Mouse (Mus musculus) bone marrow macrophage, adult 2 months (primary cell): ENCODE results near the gene Ccdc170. TPM values are rescaled to one million over a fixed set of nuclear protein-coding genes. Genes with fewer than 3 reads are reported as not detected.

Experiments
- H3K27ac ChIP-seq: 2 replicates; pipeline ENCODE4 v1.5.1; 2012; ENCODE audit warnings: low read depth, low read length; ENCODE audit not compliant: insufficient read depth
- H3K4me1 ChIP-seq: 2 replicates; pipeline ENCODE4 v1.6.1; 2012; ENCODE audit warnings: low read length; ENCODE audit not compliant: control insufficient read depth, insufficient read depth
- H3K4me3 ChIP-seq: 2 replicates; pipeline ENCODE4 v1.5.1; 2012; ENCODE audit warnings: mild to moderate bottlenecking, low read length, moderate library complexity; ENCODE audit not compliant: insufficient read depth
- CTCF ChIP-seq: IDR thresholded peaks from 2 replicates; pipeline ENCODE4 v1.5.1; 2012; ENCODE audit warnings: low read depth, mild to moderate bottlenecking, low read length, moderate library complexity
- POLR2A ChIP-seq: IDR thresholded peaks from 2 replicates; pipeline ENCODE4 v1.6.1; 2012; ENCODE audit warnings: mild to moderate bottlenecking, low read depth, low read length, borderline replicate concordance
- polyA plus RNA-seq: library from polyadenylated mRNA; stranded (reverse); fragments of >200 nt; gene quantifications from 2 replicates; pipeline ENCODE4 v1.2.4, GENCODE M21; 2012; ENCODE audit not compliant: missing spikeins, insufficient read depth, insufficient read length

The Ccdc170 gene
- polyA plus RNA-seq, 1 experiment: not detected

DNA sequence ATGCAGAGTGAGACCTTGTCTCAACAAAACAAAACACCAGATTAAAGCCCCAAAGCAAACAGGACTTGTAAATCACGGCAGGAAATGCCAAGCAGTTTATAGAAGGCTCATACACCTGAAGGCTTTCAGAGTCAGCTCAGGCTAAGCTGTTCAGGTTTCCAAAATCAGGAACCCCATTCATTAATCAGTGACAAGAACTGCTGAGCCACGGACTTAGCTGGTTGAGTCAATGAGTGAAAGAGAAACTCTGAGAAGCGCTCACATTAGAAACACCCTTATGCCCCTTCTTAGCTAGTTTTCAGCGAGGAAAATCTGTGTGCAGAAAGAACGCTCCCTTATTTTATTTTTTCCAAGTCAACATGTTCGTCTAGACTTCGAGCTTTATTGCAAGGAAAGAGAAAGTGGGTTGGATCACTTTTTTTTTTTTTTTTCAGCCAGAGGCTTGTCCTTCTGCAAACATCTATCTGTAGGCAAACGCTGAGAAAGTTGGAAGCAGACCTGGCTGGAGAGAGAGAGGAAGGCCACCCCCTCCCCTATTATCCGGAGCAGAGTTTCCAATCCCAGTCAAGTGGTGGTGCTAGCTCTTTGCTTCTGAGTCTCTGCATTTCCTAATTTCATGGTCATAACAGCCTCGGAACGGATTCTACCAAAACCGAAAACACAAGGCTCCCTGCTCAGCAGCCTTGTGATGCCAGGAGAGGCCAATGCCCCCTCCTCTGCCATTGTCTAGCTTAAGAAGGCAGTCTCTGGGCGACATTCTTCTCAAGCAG is 129.3 kb downstream of the Ccdc170 start, which contains the start of gene Esr1:
Gene Esr1, plus strand, starts transcription at position 208 of the 770 bp plus-strand sequence.
- Histone ChIP-seq H3K4me3 (peak within 1 kb of the TSS; percentile 65), H3K27ac (peak within 1 kb of the TSS; percentile 61), H3K4me1 (peaks cover 6% of the 10 kb centered on the region)
- no peak for TF ChIP-seq CTCF
- no peak for TF ChIP-seq POLR2A

Other genes starting within 250 kb of the Ccdc170 start
- gene Akap12, start 216.1 kb upstream of the Ccdc170 start, polyA plus RNA-seq: 0.27 and 0.43 TPM in 2 replicates
- gene Zbtb2, start 94.4 kb upstream of the Ccdc170 start, polyA plus RNA-seq: 8.7 and 10.3 TPM in 2 replicates
- gene Rmnd1, start 50.1 kb upstream of the Ccdc170 start, polyA plus RNA-seq: 52.0 and 53.4 TPM in 2 replicates
- gene Armt1, start 50.0 kb upstream of the Ccdc170 start, polyA plus RNA-seq: 15.7 and 16.8 TPM in 2 replicates
- gene Esr1, start 129.1 kb downstream of the Ccdc170 start, polyA plus RNA-seq: 5.4 and 5.6 TPM in 2 replicates